Mouse (Mus musculus) forebrain, embryonic 16.5 days (tissue): Measurements from ENCODE around the gene St6gal1. TPM values are rescaled to one million over a fixed set of nuclear protein-coding genes. Genes with fewer than 3 reads are reported as not detected.

ENCODE experiments used
- ATAC-seq: fragments of 200-750 bp; cut with Nextera tagmentation; 2 replicates; pipeline ENCODE4 v1.8.0; 2017; ENCODE audit warnings: mild to moderate bottlenecking, moderate library complexity
- H3K27ac ChIP-seq: fragments of 300-500 bp; sonication (generic); 2 replicates; pipeline ENCODE4 v1.5.1; 2014; ENCODE audit warnings: low read length, control low read depth
- H3K27me3 ChIP-seq: fragments of 300-500 bp; sonication (generic); replicated peaks from 2 replicates; pipeline ENCODE4 v1.6.1; 2014; ENCODE audit warnings: low read length; ENCODE audit not compliant: control insufficient read depth, insufficient read depth
- H3K36me3 ChIP-seq: fragments of 300-500 bp; sonication (generic); 2 replicates; pipeline ENCODE4 v1.6.1; 2014; ENCODE audit not compliant: control insufficient read depth, insufficient read depth
- H3K4me1 ChIP-seq: fragments of 300-500 bp; sonication (generic); replicated peaks from 2 replicates; pipeline ENCODE4 v1.6.1; 2014; ENCODE audit warnings: low read length; ENCODE audit not compliant: control insufficient read depth, insufficient read depth
- H3K4me2 ChIP-seq: fragments of 300-500 bp; sonication (generic); 2 replicates; pipeline ENCODE4 v1.6.1; 2014; ENCODE audit warnings: mild to moderate bottlenecking, low read length, control low read depth
- H3K4me3 ChIP-seq: fragments of 300-500 bp; sonication (generic); replicated peaks from 2 replicates; pipeline ENCODE4 v1.5.1; 2014; ENCODE audit warnings: mild to moderate bottlenecking, low read length, control low read depth
- H3K9ac ChIP-seq: fragments of 300-500 bp; sonication (generic); replicated peaks from 2 replicates; pipeline ENCODE4 v1.6.1; 2014; ENCODE audit warnings: low read depth, low read length, control low read depth
- H3K9me3 ChIP-seq: fragments of 300-500 bp; sonication (generic); 2 replicates; pipeline ENCODE4 v1.6.1; 2016; ENCODE audit warnings: low read length; ENCODE audit not compliant: control insufficient read depth
- WGBS: fragments of 180-500 bp; shearing (Covaris S2); extraction: QIAGEN DNeasy Blood & Tissue Kit; methylation state at CpG from one replicate; pipeline ENCODE4 v1.1.7; 2014; 5-methylcytosine and 5-hydroxymethylcytosine counted together
- polyA plus RNA-seq: library from polyadenylated mRNA; unstranded; fragments of >200 nt; fragmentation: Nextera tagmentation; extraction: Ambion mirVana; gene quantifications from 2 replicates; pipeline ENCODE4 v1.2.1, GENCODE M21; 2015

Gene St6gal1
- polyA plus RNA-seq, 1 experiment from 2014 or later, result 50.4 TPM

GRCm38 (mm10) chr16:23274005-23274404 is 49.5 kb downstream of the St6gal1 start:
- H3K36me3 ChIP-seq, result no peaks in the 10 kb centered on the region
- peaks cover 13% of the 10 kb centered on the region for H3K4me1 ChIP-seq
- no peak overlapping the region for H3K27ac ChIP-seq
- WGBS, result 80% methylated on average over 6 of the region's 6 CpGs
- ATAC-seq, result no peak
- H3K4me2 ChIP-seq, result no peak overlapping the region
- no peak overlapping the region for H3K4me3 ChIP-seq
- H3K27me3 ChIP-seq, result no peaks in the 10 kb centered on the region
- H3K9me3 ChIP-seq, result no peaks in the 10 kb centered on the region
- no peak overlapping the region for H3K9ac ChIP-seq

- H3K4me1 ChIP-seq, result peaks cover 13% of the 10 kb centered on the region
- no peak for ATAC-seq
- 72% methylated on average over 7 of the region's 7 CpGs for WGBS
- no peak overlapping the region for H3K9ac ChIP-seq
- H3K4me2 ChIP-seq, result no peak overlapping the region
- H3K9me3 ChIP-seq, result no peaks in the 10 kb centered on the region
- H3K27ac ChIP-seq, result no peak overlapping the region
- H3K36me3 ChIP-seq, result no peaks in the 10 kb centered on the region
- no peak overlapping the region for H3K4me3 ChIP-seq
- H3K27me3 ChIP-seq, result no peaks in the 10 kb centered on the region
Measured at GRCm38 (mm10) chr16:23274606-23275310, 50.2 kb downstream of the St6gal1 start.

GRCm38 (mm10) chr16:23275661-23276060 is 51.1 kb downstream of the St6gal1 start:
- H3K4me3 ChIP-seq, result no peak overlapping the region
- H3K27ac ChIP-seq, result no peak overlapping the region
- peaks cover 7% of the 10 kb centered on the region for H3K4me1 ChIP-seq
- no peaks in the 10 kb centered on the region for H3K27me3 ChIP-seq
- 84% methylated on average over 2 of the region's 2 CpGs for WGBS
- no peaks in the 10 kb centered on the region for H3K36me3 ChIP-seq
- no peak for ATAC-seq
- no peak overlapping the region for H3K9ac ChIP-seq
- H3K9me3 ChIP-seq, result no peaks in the 10 kb centered on the region
- no peak overlapping the region for H3K4me2 ChIP-seq

- no peaks in the 10 kb centered on the region for H3K4me1 ChIP-seq
- no peak overlapping the region for H3K4me3 ChIP-seq
- ATAC-seq, result no peak
- no peaks in the 10 kb centered on the region; the same call in 1 of the 2 replicates for H3K36me3 ChIP-seq
- H3K27me3 ChIP-seq, result no peaks in the 10 kb centered on the region
- H3K9ac ChIP-seq, result no peak overlapping the region
- no peak overlapping the region for H3K27ac ChIP-seq
- no peak overlapping the region for H3K4me2 ChIP-seq
- no peaks in the 10 kb centered on the region for H3K9me3 ChIP-seq
- 65% methylated on average over 9 of the region's 9 CpGs for WGBS
Measured at GRCm38 (mm10) chr16:23279879-23280741, 55.6 kb downstream of the St6gal1 start.

- WGBS, result 65% methylated on average over 4 of the region's 4 CpGs
- ATAC-seq, result no peak
Measured at GRCm38 (mm10) chr16:23280742-23281090, 56.2 kb downstream of the St6gal1 start.

GRCm38 (mm10) chr16:23282241-23282640 is 57.7 kb downstream of the St6gal1 start:
- H3K9ac ChIP-seq, result no peak overlapping the region
- no peak overlapping the region for H3K4me2 ChIP-seq
- 95% methylated on average over 5 of the region's 5 CpGs for WGBS
- no peak overlapping the region for H3K4me3 ChIP-seq
- H3K36me3 ChIP-seq, result no peaks in the 10 kb centered on the region; the same call in 1 of the 2 replicates
- H3K27me3 ChIP-seq, result no peaks in the 10 kb centered on the region
- H3K4me1 ChIP-seq, result no peaks in the 10 kb centered on the region
- ATAC-seq, result no peak
- H3K9me3 ChIP-seq, result no peaks in the 10 kb centered on the region
- H3K27ac ChIP-seq, result no peak overlapping the region

More at GRCm38 (mm10) chr16:23280742-23281090, 56.2 kb downstream of the St6gal1 start:
- Histone ChIP-seq H3K9me3 (no peaks in the 10 kb centered on the region), H3K4me1 (no peaks in the 10 kb centered on the region), H3K36me3 (no peaks in the 10 kb centered on the region; the same call in 1 of the 2 replicates), H3K9ac (no peak overlapping the region), H3K4me2 (no peak overlapping the region), H3K27ac (no peak overlapping the region), H3K4me3 (no peak overlapping the region), H3K27me3 (no peaks in the 10 kb centered on the region)

- Histone ChIP-seq H3K4me2 (no peak overlapping the region), H3K27ac (no peak overlapping the region), H3K9ac (no peak overlapping the region), H3K36me3 (peaks cover 3% of the 10 kb centered on the region; the same call in 1 of the 2 replicates), H3K4me3 (no peak overlapping the region), H3K4me1 (no peaks in the 10 kb centered on the region), H3K27me3 (no peaks in the 10 kb centered on the region), H3K9me3 (no peaks in the 10 kb centered on the region)
- 83% methylated on average over 5 of the region's 5 CpGs for WGBS
- ATAC-seq, result no peak
Measured at GRCm38 (mm10) chr16:23282941-23283340, 58.4 kb downstream of the St6gal1 start.

- WGBS, result 95% methylated on average over 1 of the region's 1 CpGs
- ATAC-seq, result no peak
Measured at GRCm38 (mm10) chr16:23283677-23284076, 59.1 kb downstream of the St6gal1 start.

More at GRCm38 (mm10) chr16:23283677-23284076, 59.1 kb downstream of the St6gal1 start:
- peaks cover 4% of the 10 kb centered on the region; the same call in 1 of the 2 replicates for H3K36me3 ChIP-seq
- no peak overlapping the region for H3K9ac ChIP-seq
- no peak overlapping the region for H3K27ac ChIP-seq
- no peaks in the 10 kb centered on the region for H3K9me3 ChIP-seq
- no peaks in the 10 kb centered on the region for H3K4me1 ChIP-seq
- no peak overlapping the region for H3K4me2 ChIP-seq
- no peak overlapping the region for H3K4me3 ChIP-seq
- no peaks in the 10 kb centered on the region for H3K27me3 ChIP-seq
